Mouse (Mus musculus): ENCODE measurements at regions not wholly inside any gene's neighbourhood (a gene's known extent, or its start where the extent isn't known, plus 50 kb on each side); places are given as distances from the start of the nearest gene placed in this dataset.
A peak's percentile ranks its signal among the peaks of the same experiment; 100 is the strongest.

- Histone ChIP-seq H3K4me3 (replicated peaks) (no peak overlapping the region), H3K36me3 (ENCODE audit: control insufficient read depth) (no peaks in the 10 kb centered on the region), H3K9me3 (ENCODE audit: control insufficient read depth, low read length) (0 out of 2 replicates have a peak, but pooled peaks cover 2% of the 10 kb centered on the region), H3K27me3 (ENCODE audit: control insufficient read depth) (no peaks in the 10 kb centered on the region), H3K4me1 (ENCODE audit: control insufficient read depth) (peaks cover 7% of the 10 kb centered on the region)
- TF ChIP-seq TAL1 (IDR thresholded peaks at IDR 0.05; ENCODE audit: low read length): no peak
These were observed 54.0 kb upstream of the Jade2 start for GRCm38 (mm10) chr11:51911481-51911880.

- H3K27me3 ChIP-seq (ENCODE audit: control insufficient read depth): no peaks in the 10 kb centered on the region
- 0 out of 2 replicates have a peak, but pooled peaks cover 2% of the 10 kb centered on the region for H3K9me3 ChIP-seq (ENCODE audit: control insufficient read depth, low read length)
- peaks cover 10% of the 10 kb centered on the region for H3K4me1 ChIP-seq (ENCODE audit: control insufficient read depth)
- TF ChIP-seq GATA1 (IDR thresholded peaks at IDR 0.05; ENCODE audit: low read length): no peak
- TF ChIP-seq TAL1 (IDR thresholded peaks at IDR 0.05; ENCODE audit: low read length): no peak
- H3K4me3 ChIP-seq (replicated peaks): no peak overlapping the region
- no peaks in the 10 kb centered on the region for H3K36me3 ChIP-seq (ENCODE audit: control insufficient read depth)
These were observed 51.8 kb upstream of the Cdkn2aipnl start for GRCm38 (mm10) chr11:51915656-51916032.

GRCm38 (mm10) chr11:51916033-51916929 is 51.2 kb upstream of the Cdkn2aipnl start:
- Histone ChIP-seq H3K4me3 (replicated peaks) (peak overlapping the region; percentile 16), H3K27me3 (ENCODE audit: control insufficient read depth) (no peaks in the 10 kb centered on the region), H3K4me1 (ENCODE audit: control insufficient read depth) (peaks cover 10% of the 10 kb centered on the region), H3K9me3 (ENCODE audit: control insufficient read depth, low read length) (0 out of 2 replicates have a peak, but pooled peaks cover 2% of the 10 kb centered on the region), H3K36me3 (ENCODE audit: control insufficient read depth) (no peaks in the 10 kb centered on the region)
- no peak for TF ChIP-seq GATA1 (IDR thresholded peaks at IDR 0.05; ENCODE audit: low read length)
- no peak for TF ChIP-seq TAL1 (IDR thresholded peaks at IDR 0.05; ENCODE audit: low read length)
